Comparison of ENCODE assay signal across 19 mouse cellular contexts in the genomic region with DNA sequence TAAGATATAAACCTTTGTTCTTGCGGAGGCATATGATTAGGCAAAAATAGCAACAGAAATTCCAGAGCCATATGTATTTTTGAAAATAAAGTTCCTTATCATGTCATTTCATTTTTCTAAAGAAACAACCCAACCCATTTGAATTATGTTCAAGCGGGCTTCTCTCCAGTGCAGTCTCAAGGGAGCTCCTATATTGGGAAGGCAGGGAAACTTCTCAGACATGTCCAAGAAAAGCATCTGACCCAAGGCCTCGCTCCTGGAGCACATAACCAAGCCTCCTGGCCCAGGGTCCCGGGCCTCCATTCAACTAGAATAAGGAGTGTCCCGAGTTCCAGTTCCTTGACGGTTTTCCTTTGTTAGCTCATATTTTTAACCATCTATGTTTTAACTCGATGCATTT. TPM values are rescaled to one million over a fixed set of nuclear protein-coding genes. Genes with fewer than 3 reads are reported as not detected.
A peak's percentile ranks its signal among the peaks of the same experiment; 100 is the strongest.
DNase-seq lines count a peak whose midpoint lies in the region; TF ChIP-seq lines count a peak whose summit lies in the region.
"Had no signal": no experiment of that assay in that cellular context is flagged by ENCODE, and none has a peak within 500 bp of the region (broad histone marks: within the 10 kb centered on the region; RNA-seq: fewer than 3 reads in every experiment).

No protein-coding gene starts in this region.

- WGBS in kidney, adult 2 months: 80% methylated on average over 7 of the region's 7 CpGs
- 86% methylated on average over 7 of the region's 7 CpGs for WGBS in heart, embryonic 10.5 days

- no peak for TF ChIP-seq POLR2A in kidney, adult 2 months (IDR thresholded peaks at IDR 0.05; ENCODE audit: low read depth, low read length)

- no peaks in the 10 kb centered on the region for H3K9me3 ChIP-seq in heart, embryonic 10.5 days
- H3K9me3 ChIP-seq: forebrain, embryonic 15.5 days; limb, embryonic 12.5 days had no signal

- H3K36me3 ChIP-seq in kidney, adult 2 months (ENCODE audit: control insufficient read depth, insufficient read depth, low read length): no peaks in the 10 kb centered on the region
- H3K36me3 ChIP-seq in heart, embryonic 10.5 days: no peaks in the 10 kb centered on the region
- H3K36me3 ChIP-seq: forebrain, embryonic 15.5 days; limb, embryonic 12.5 days had no signal

- no peaks in the 10 kb centered on the region for H3K27me3 ChIP-seq in kidney, adult 2 months (replicated peaks; ENCODE audit: control insufficient read depth, insufficient read depth, low read length)
- no peaks in the 10 kb centered on the region for H3K27me3 ChIP-seq in heart, embryonic 10.5 days (ENCODE audit: insufficient read depth, poor library complexity, severe bottlenecking)
- H3K27me3 ChIP-seq: forebrain, embryonic 15.5 days; limb, embryonic 12.5 days had no signal

- H3K4me1 ChIP-seq in kidney, adult 2 months (ENCODE audit: control insufficient read depth, insufficient read depth, low read length): no peaks in the 10 kb centered on the region
- no peaks in the 10 kb centered on the region for H3K4me1 ChIP-seq in heart, embryonic 10.5 days
- H3K4me1 ChIP-seq: forebrain, embryonic 15.5 days; limb, embryonic 12.5 days had no signal

- intact Hi-C loops in gastrocnemius, postnatal 14 days (cut with DNase I; ENCODE audit: low total_unique reads): no loop called here

- no peak overlapping the region for H3K4me3 ChIP-seq in kidney, adult 2 months (ENCODE audit: insufficient read depth, low read depth, low read length)
- H3K4me3 ChIP-seq in heart, embryonic 10.5 days: no peak overlapping the region
- H3K4me3 ChIP-seq: forebrain, embryonic 15.5 days; limb, embryonic 12.5 days had no signal

- peak; percentile 47 for DNase-seq in kidney, postnatal 10 days
- DNase-seq in kidney, adult 2 months: no peak
- peak; percentile 26 for DNase-seq in gastrocnemius, postnatal 14 days
- peak; percentile 20 for DNase-seq in heart, embryonic 10.5 days (ENCODE audit: low spot score)
- DNase-seq in skeletal muscle tissue, adult 2 months (ENCODE audit: low read depth, low spot score): peak; percentile 23
- no peak for DNase-seq in frontal cortex, adult 2 months (ENCODE audit: extremely low spot score in 1 of 2, low spot score in 1 of 2)
- DNase-seq in natural killer cell, adult 2 months (ENCODE audit: low spot score in 2 of 2): no peak
- DNase-seq: cerebellum, adult 8-10 months; kidney, postnatal 36 days; layer of hippocampus, postnatal 36 days; lung, adult 18-20 months had no signal

- no peak overlapping the region for H3K27ac ChIP-seq in kidney, adult 2 months (ENCODE audit: insufficient read depth, low read depth, low read length)
- no peak overlapping the region for H3K27ac ChIP-seq in heart, embryonic 10.5 days
- H3K27ac ChIP-seq: forebrain, embryonic 15.5 days; hindbrain, postnatal 0 days; limb, embryonic 12.5 days had no signal

- no peak for TF ChIP-seq CTCF in kidney, adult 2 months (conservative IDR thresholded peaks at IDR 0.05; ENCODE audit: insufficient read depth, insufficient read length, low read depth, low read length)

RNA-seq across cellular contexts. Expression of gene Ankdd1b, which starts 20.1 kb away (rescaled TPM):
- 0.36 and 0.76 TPM in 2 replicates for polyA plus RNA-seq in kidney, adult 2 months (2012; rRNA removed)
- under 1 TPM; 0.22 to 0.45 TPM for total RNA-seq in gastrocnemius, postnatal 14 days (2021)
- polyA plus RNA-seq in heart, embryonic 10.5 days (2016; fragmentation: Nextera tagmentation; extraction: Ambion mirVana): 0.24 and 0.31 TPM in 2 replicates
- 0.16 and 0.38 TPM in 2 replicates for polyA plus RNA-seq in frontal cortex, adult 2 months (2012; rRNA removed)
- total RNA-seq: hindbrain, postnatal 0 days had no signal
- polyA plus RNA-seq: forebrain, embryonic 15.5 days; neural tube, embryonic 14.5 days had no signal

RNA-seq across cellular contexts. Expression of gene Gm17622, which starts 39.7 kb away (rescaled TPM):
- polyA plus RNA-seq in kidney, adult 2 months (2012; rRNA removed): not detected in 2 replicates
- not detected for total RNA-seq in gastrocnemius, postnatal 14 days (2021)
- polyA plus RNA-seq in heart, embryonic 10.5 days (2016; fragmentation: Nextera tagmentation; extraction: Ambion mirVana): not detected in 2 replicates
- not detected in 2 replicates for polyA plus RNA-seq in frontal cortex, adult 2 months (2012; rRNA removed)
- total RNA-seq: gastrocnemius, postnatal 36 days; hindbrain, postnatal 0 days; layer of hippocampus, postnatal 36 days; megakaryocyte, adult 5-6 weeks had no signal
- polyA plus RNA-seq: brain, embryonic 14.5 days; forebrain, embryonic 15.5 days; hindbrain, postnatal 0 days; limb, embryonic 12.5 days; neural tube, embryonic 14.5 days; testis, adult 2 months had no signal

Comparison
In these comparisons a context has a peak if more than half of its experiments do, and no peak if none do; other contexts are left out.
1. DNase-seq: peak in kidney, postnatal 10 days (single experiment), gastrocnemius, postnatal 14 days (single experiment), heart, embryonic 10.5 days (single experiment) and skeletal muscle tissue, adult 2 months (single experiment); none in kidney, adult 2 months (single experiment), frontal cortex, adult 2 months (0 of 2) and natural killer cell, adult 2 months (0 of 2).